Mouse (Mus musculus): ENCODE results near the gene Vrk3. TPM values are rescaled to one million over a fixed set of nuclear protein-coding genes. Genes with fewer than 3 reads are reported as not detected.
A peak's percentile ranks its signal among the peaks of the same experiment; 100 is the strongest.

The Vrk3 gene
- polyA plus RNA-seq, 1 experiment from 2014 or later, result 36.3 TPM

DNA sequence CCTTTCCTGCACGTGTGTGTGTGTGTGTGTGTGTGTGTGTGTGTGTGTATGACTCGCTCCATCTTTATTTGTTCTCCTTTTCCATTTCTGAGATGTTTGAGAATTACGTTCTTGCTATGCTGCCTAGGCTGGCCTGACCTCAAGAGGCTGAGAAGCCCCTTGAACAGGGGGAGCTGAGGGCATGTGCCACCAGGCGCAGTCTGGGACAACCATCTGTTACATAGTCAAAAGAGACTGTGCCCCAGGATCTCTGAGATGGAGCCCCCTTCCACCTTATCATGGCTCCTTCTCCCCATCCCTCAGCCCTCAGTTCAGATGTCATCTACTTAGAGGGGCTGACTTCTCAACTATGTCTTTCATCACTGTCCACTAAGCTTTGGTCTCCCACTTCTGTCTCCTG is 66.2 kb downstream of the Vrk3 start:
- ATAC-seq (ENCODE audit: insufficient read depth) (no peak), DNase-seq (no peak)
- Histone ChIP-seq H3K36me3 (ENCODE audit: insufficient read depth) (peaks cover 34% of the 10 kb centered on the region), H3K4me1 (ENCODE audit: insufficient read depth) (peaks cover 14% of the 10 kb centered on the region), H3K27me3 (ENCODE audit: insufficient read depth, low read length) (no peaks in the 10 kb centered on the region), H3K9ac (no peak overlapping the region), H3K4me2 (peak overlapping the region; percentile 89), H3K4me3 (ENCODE audit: low read depth, low read length) (peak overlapping the region; percentile 88; the same call in 1 of the 2 replicates), H3K9me3 (ENCODE audit: low read depth, low read length) (no peaks in the 10 kb centered on the region), H3K27ac (ENCODE audit: low read depth) (no peak overlapping the region)
- no peak for TF ChIP-seq CTCF (IDR thresholded peaks at IDR 0.05; ENCODE audit: low read depth)
- 87% methylated on average over 4 of the region's 4 CpGs for WGBS

DNA sequence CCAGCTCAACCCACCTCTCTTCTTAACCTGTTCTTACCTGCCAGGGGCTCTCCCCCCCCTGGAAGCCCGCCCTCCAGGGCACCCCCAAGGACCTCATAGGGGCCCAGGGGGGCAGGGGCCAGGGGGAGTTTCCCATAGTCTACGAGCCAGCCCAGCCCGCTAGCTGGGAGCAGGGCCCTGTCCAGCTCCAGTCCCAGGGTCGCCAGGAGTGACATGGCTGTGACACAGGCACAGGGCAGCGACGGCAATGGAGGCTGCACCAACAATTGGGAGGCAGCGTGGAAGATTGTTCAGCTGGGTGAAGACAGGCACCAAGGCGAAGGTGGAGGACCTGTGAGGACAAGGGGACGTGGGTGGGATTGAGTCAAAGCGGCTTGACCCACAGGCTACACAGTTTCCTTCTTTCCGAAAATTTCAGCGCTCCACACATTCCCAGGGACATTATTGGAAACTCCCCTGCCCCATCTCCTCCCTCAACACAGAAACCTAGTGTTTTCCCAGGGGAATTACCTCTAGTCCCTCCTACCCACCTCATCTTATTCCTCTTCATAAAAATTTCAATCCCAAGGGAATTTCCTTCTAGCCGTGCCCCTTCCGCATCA is 66.8 kb downstream of the Vrk3 start:
- DNase-seq (no peak), ATAC-seq (ENCODE audit: insufficient read depth) (peak; percentile 2; the same call in 1 of the 2 replicates)
- peaks cover 14% of the 10 kb centered on the region for H3K4me1 ChIP-seq (ENCODE audit: insufficient read depth)
- TF ChIP-seq CTCF (IDR thresholded peaks at IDR 0.05; ENCODE audit: low read depth), result no peak
- peaks cover 38% of the 10 kb centered on the region for H3K36me3 ChIP-seq (ENCODE audit: insufficient read depth)
- 31% methylated on average over 14 of the region's 14 CpGs for WGBS
- H3K27me3 ChIP-seq (ENCODE audit: insufficient read depth, low read length), result no peaks in the 10 kb centered on the region
- H3K4me3 ChIP-seq (ENCODE audit: low read depth, low read length), result peak overlapping the region; percentile 88
- H3K4me2 ChIP-seq, result peak overlapping the region; percentile 89
- no peak overlapping the region; the same call in 1 of the 2 replicates for H3K27ac ChIP-seq (ENCODE audit: low read depth)
- peak overlapping the region; percentile 33 for H3K9ac ChIP-seq
- no peaks in the 10 kb centered on the region for H3K9me3 ChIP-seq (ENCODE audit: low read depth, low read length)

DNA sequence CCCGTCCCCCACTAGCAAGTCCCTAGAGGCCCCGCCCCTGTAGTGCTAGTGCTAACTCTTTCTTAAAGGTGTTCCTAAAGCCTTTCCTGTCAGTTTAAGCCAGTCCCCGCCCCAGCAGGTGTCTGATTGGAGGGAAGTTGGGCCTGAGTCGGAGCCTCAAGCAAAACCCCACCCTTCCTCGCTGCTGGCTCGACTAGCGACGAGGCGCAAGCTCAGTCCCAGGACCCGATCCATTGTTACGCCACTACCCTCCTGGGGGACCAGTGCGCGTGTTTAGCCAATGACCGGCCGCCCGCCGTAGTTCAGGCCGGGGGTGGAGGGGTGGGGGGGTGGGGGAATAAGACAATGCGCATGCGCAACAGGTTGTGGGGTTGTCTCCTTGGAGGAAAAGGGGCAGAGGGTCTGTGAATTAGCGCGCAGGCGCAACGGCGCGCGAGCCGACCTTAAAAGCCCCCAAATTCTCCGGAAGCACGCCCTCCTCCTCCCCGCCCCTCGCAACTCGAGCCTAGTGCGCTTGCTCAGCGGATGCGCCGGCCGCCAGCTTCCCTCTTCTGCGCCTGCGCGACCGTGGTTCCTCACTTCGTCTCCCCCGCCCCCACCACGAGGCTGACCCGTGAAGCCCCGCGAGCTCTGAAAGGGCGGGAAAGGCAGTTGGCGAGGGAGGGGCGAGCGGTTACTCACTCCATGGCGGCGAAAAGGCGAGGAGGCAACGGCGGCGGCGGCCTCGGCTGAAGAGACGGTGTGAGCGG is 67.7 kb downstream of the Vrk3 start, which contains the start of the genes Nup62 and Il4i1:
Nup62 (plus strand) TSS at position 368 of the 749 bp plus-strand sequence.
Il4i1 (plus strand) TSS at position 667 of the 749 bp plus-strand sequence.
- Histone ChIP-seq H3K27me3 (ENCODE audit: insufficient read depth, low read length) (no peaks in the 10 kb centered on the region), H3K9ac (peak within 1 kb of the TSS; percentile 98), H3K27ac (ENCODE audit: low read depth) (peak within 1 kb of the TSS; percentile 99), H3K4me2 (peak within 1 kb of the TSS; percentile 89), H3K4me3 (ENCODE audit: low read depth, low read length) (peak within 1 kb of the TSS; percentile 88), H3K4me1 (ENCODE audit: insufficient read depth) (peaks cover 14% of the 10 kb centered on the region), H3K36me3 (ENCODE audit: insufficient read depth) (peaks cover 38% of the 10 kb centered on the region), H3K9me3 (ENCODE audit: low read depth, low read length) (no peaks in the 10 kb centered on the region)
- DNase-seq, result peak; percentile 99
- ATAC-seq (ENCODE audit: insufficient read depth), result peak; percentile 96
- no peak for TF ChIP-seq CTCF (IDR thresholded peaks at IDR 0.05; ENCODE audit: low read depth)
- WGBS, result under 1% methylated on average over 60 of the region's 62 CpGs

DNA sequence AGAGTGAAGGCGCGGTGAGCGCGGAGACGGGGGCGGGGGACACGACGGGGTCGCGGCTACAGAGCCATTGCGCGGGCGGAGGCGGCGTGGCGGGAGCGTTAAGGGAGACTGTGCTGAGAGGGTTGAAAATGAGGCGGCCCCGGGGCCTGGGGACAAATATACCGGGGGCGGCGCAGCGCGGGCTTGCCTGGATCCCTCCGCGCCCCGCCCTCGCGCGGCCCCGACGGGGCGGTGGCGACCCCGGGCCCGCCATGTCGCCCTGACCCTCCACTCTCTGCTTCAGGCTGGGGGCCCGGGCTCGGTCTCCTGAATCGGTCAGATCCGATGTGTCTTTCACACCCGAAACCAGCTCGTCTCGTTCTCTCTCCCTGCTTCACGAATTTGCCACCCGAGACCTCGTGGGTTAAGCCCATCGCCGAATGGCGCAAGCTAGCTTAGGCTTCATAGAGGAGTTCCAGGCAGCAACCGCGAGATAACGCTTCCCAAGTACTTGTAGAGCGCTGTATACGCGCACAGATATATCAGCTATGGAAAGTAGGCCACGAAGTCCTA is 68.3 kb downstream of the Vrk3 start, which contains the start of gene Atf5:
Atf5 (minus strand) TSS at position 189 of the 552 bp plus-strand sequence.
- Histone ChIP-seq H3K4me2 (peak within 1 kb of the TSS; percentile 89), H3K4me3 (ENCODE audit: low read depth, low read length) (peak within 1 kb of the TSS; percentile 88), H3K27ac (ENCODE audit: low read depth) (peak within 1 kb of the TSS; percentile 99), H3K4me1 (ENCODE audit: insufficient read depth) (peaks cover 14% of the 10 kb centered on the region), H3K9me3 (ENCODE audit: low read depth, low read length) (no peaks in the 10 kb centered on the region), H3K9ac (peak within 1 kb of the TSS; percentile 98), H3K36me3 (ENCODE audit: insufficient read depth) (peaks cover 38% of the 10 kb centered on the region), H3K27me3 (ENCODE audit: insufficient read depth, low read length) (no peaks in the 10 kb centered on the region)
- ATAC-seq (ENCODE audit: insufficient read depth) (peak; percentile 42), DNase-seq (peak; percentile 81)
- no peak for TF ChIP-seq CTCF (IDR thresholded peaks at IDR 0.05; ENCODE audit: low read depth)
- WGBS, result under 1% methylated on average over 53 of the region's 57 CpGs

DNA sequence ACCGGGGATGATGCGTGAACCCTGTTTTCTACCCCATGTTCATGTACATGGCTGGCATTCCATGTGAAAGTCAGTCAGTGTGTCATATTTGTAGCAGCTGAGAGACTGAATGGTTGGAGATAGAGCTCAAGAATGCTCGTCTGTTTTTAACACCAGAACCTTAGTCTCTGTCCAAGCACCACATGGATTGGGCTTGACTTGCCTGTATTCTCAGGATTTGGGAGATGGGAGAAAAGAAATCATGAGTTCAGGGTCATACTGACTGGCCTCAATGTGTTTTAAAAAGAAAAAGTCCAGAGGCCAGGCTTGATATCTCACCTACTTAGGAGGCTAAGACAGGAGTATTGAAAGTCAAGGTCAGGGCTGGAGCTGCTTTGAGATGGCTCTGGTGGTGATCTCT is 69.2 kb downstream of the Vrk3 start:
- no peak for TF ChIP-seq CTCF (IDR thresholded peaks at IDR 0.05; ENCODE audit: low read depth)
- DNase-seq, result no peak
- Histone ChIP-seq H3K36me3 (ENCODE audit: insufficient read depth) (peaks cover 32% of the 10 kb centered on the region), H3K9ac (peak overlapping the region; percentile 98), H3K9me3 (ENCODE audit: low read depth, low read length) (no peaks in the 10 kb centered on the region), H3K4me3 (ENCODE audit: low read depth, low read length) (peak overlapping the region; percentile 88), H3K27me3 (ENCODE audit: insufficient read depth, low read length) (no peaks in the 10 kb centered on the region), H3K27ac (ENCODE audit: low read depth) (peak overlapping the region; percentile 99; the same call in 1 of the 2 replicates), H3K4me1 (ENCODE audit: insufficient read depth) (peaks cover 14% of the 10 kb centered on the region), H3K4me2 (peak overlapping the region; percentile 89)
- 14% methylated on average over 3 of the region's 3 CpGs for WGBS
- no peak for ATAC-seq (ENCODE audit: insufficient read depth)

DNA sequence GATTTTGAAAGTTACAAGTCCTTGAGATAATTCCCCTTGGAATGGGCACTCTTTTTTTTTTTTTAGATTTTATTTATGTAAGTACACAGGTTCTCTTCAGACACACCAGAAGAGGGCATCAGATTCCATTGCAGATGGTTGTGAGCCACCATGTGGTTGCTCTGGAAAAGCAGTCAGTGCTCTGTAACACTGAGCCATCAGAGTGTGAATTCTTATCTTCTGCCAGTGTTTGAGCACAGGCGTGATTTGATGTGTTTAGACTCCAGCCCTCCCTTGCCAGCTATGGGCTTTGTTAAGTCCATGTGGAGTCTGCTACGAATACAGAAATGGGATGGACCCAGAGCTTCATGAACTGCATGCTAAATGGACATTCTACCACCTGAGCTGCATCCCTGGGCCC is 70.0 kb downstream of the Vrk3 start:
- DNase-seq, result peak; percentile 80
- Histone ChIP-seq H3K4me3 (ENCODE audit: low read depth, low read length) (peak overlapping the region; percentile 88), H3K4me2 (peak overlapping the region; percentile 89), H3K4me1 (ENCODE audit: insufficient read depth) (peaks cover 14% of the 10 kb centered on the region), H3K9me3 (ENCODE audit: low read depth, low read length) (no peaks in the 10 kb centered on the region), H3K27ac (ENCODE audit: low read depth) (no peak overlapping the region; the same call in 1 of the 2 replicates), H3K36me3 (ENCODE audit: insufficient read depth) (peaks cover 27% of the 10 kb centered on the region), H3K27me3 (ENCODE audit: insufficient read depth, low read length) (no peaks in the 10 kb centered on the region), H3K9ac (peak overlapping the region; percentile 98)
- TF ChIP-seq CTCF (IDR thresholded peaks at IDR 0.05; ENCODE audit: low read depth), result peak; percentile 58
- WGBS, result 11% methylated on average over 2 of the region's 2 CpGs
- ATAC-seq (ENCODE audit: insufficient read depth), result no peak
